Mouse (Mus musculus) embryonic facial prominence, embryonic 13.5 days (tissue): ENCODE results near the gene Olfr459. TPM values are rescaled to one million over a fixed set of nuclear protein-coding genes. Genes with fewer than 3 reads are reported as not detected.

ENCODE experiments used
- ATAC-seq: fragments of 200-750 bp; cut with Nextera tagmentation; 2 replicates; pipeline ENCODE4 v1.8.0; 2017; ENCODE audit warnings: low read depth; ENCODE audit not compliant: insufficient number of reproducible peaks, insufficient read depth, low FRiP score, low TSS enrichment
- H3K27ac ChIP-seq: fragments of 300-500 bp; sonication (generic); 2 replicates; pipeline ENCODE4 v1.5.1; 2015; ENCODE audit warnings: moderate library complexity, mild to moderate bottlenecking, inconsistent platforms
- H3K27me3 ChIP-seq: fragments of 300-500 bp; sonication (generic); 2 replicates; pipeline ENCODE4 v1.6.1; 2015; ENCODE audit warnings: mild to moderate bottlenecking, inconsistent platforms
- H3K36me3 ChIP-seq: fragments of 300-500 bp; sonication (generic); 2 replicates; pipeline ENCODE4 v1.6.1; 2015; ENCODE audit warnings: mild to moderate bottlenecking, inconsistent platforms
- H3K4me1 ChIP-seq: fragments of 300-500 bp; sonication (generic); 2 replicates; pipeline ENCODE4 v1.6.1; 2015; ENCODE audit warnings: inconsistent platforms
- H3K4me2 ChIP-seq: fragments of 300-500 bp; sonication (generic); 2 replicates; pipeline ENCODE4 v1.6.1; 2015; ENCODE audit warnings: moderate library complexity, mild to moderate bottlenecking, inconsistent platforms
- H3K4me3 ChIP-seq: fragments of 300-500 bp; sonication (generic); 2 replicates; pipeline ENCODE4 v1.5.1; 2015; ENCODE audit warnings: mild to moderate bottlenecking, inconsistent platforms
- H3K9ac ChIP-seq: fragments of 300-500 bp; sonication (generic); 2 replicates; pipeline ENCODE4 v1.6.1; 2015; ENCODE audit warnings: mild to moderate bottlenecking, inconsistent platforms
- H3K9me3 ChIP-seq: fragments of 300-500 bp; sonication (generic); 2 replicates; pipeline ENCODE4 v1.6.1; 2016; ENCODE audit warnings: inconsistent platforms
- WGBS: fragments of 180-500 bp; shearing (Covaris S2); methylation state at CpG from one replicate; pipeline ENCODE4 v1.1.7; 2015; ENCODE audit warnings: mixed read lengths; 5-methylcytosine and 5-hydroxymethylcytosine counted together
- polyA plus RNA-seq: library from polyadenylated mRNA; unstranded; fragments of >200 nt; fragmentation: Nextera tagmentation; extraction: Ambion mirVana; gene quantifications from 2 replicates; pipeline ENCODE4 v1.2.1, GENCODE M21; 2015

Olfr459 gene
- polyA plus RNA-seq, 1 experiment from 2014 or later: not detected

GRCm38 (mm10) chr6:41744664-41745392, 30.1 kb downstream of the Olfr459 start:
- WGBS: 74% methylated on average over 5 of the region's 5 CpGs
- Histone ChIP-seq H3K4me2 (no peak overlapping the region), H3K27me3 (no peaks in the 10 kb centered on the region)

DNA sequence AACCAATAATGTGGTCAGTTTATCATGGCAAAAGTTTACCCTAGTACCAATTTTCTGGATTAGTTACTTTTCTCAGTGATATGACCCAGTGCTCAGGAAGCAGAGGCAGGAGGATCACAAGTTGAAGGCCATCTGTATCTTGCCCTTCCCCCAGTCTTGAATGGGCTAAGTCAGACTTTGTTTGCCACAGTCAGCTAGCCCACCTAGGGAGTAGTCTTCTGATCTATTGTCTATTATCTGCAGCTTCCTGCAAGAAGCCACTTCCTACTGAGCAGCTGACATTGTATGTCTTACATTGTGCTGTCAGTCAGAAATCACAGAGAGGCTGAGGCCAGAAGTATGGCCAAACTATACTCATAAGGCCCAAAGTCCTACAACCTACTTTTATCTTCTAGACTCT, 33.9 kb downstream of the Olfr459 start:
- Histone ChIP-seq H3K27ac (no peak overlapping the region), H3K4me1 (no peaks in the 10 kb centered on the region), H3K9ac (no peak overlapping the region), H3K4me3 (no peak overlapping the region), H3K27me3 (no peaks in the 10 kb centered on the region), H3K9me3 (no peaks in the 10 kb centered on the region), H3K4me2 (no peak overlapping the region), H3K36me3 (no peaks in the 10 kb centered on the region)
- no peak for ATAC-seq

More at GRCm38 (mm10) chr6:41744664-41745392, 30.1 kb downstream of the Olfr459 start:
- no peaks in the 10 kb centered on the region for H3K9me3 ChIP-seq
- H3K36me3 ChIP-seq: no peaks in the 10 kb centered on the region
- ATAC-seq: no peak
- H3K4me1 ChIP-seq: no peaks in the 10 kb centered on the region
- H3K9ac ChIP-seq: no peak overlapping the region
- no peak overlapping the region for H3K27ac ChIP-seq
- no peak overlapping the region for H3K4me3 ChIP-seq

DNA sequence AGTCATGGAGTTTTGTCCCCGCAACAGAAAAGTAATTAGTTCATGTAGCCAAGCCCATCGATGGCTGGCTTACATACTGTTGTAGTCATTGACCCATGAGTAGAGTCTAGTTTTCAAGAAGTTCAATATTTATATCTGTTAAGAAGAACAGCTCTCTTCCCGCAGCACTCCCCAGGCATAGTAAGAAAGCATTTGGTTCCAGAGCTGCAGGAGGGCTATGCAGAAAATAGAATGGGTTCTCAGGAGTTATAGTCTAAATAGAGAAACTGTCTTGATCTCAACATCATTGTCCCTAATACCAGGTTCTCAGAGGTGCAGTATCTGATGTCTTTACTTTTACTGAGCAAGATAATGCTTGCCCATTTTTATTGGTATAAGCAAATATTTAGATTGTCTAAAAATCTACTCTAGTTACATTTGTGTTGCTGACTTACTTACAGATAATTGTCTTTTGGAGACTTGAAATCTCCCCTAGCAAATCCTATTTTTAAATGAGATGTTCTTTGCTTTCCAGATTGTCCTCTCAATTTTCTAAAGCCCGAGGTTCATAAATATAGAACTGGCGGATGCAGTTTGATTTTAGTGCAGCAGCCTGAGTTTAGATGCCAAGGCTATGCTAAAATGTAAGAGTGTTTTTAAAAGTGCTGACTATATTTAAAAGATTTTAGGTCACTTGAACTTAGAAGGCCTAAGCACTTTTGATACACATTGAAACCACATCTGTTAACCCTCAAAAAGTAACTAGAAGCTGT, 40.1 kb downstream of the Olfr459 start:
- Histone ChIP-seq H3K9me3 (no peaks in the 10 kb centered on the region), H3K9ac (no peak overlapping the region), H3K27ac (no peak overlapping the region), H3K27me3 (no peaks in the 10 kb centered on the region), H3K4me3 (no peak overlapping the region), H3K4me1 (no peaks in the 10 kb centered on the region), H3K4me2 (no peak overlapping the region), H3K36me3 (no peaks in the 10 kb centered on the region)
- WGBS: 89% methylated on average over 5 of the region's 5 CpGs
- no peak for ATAC-seq

- H3K9ac ChIP-seq: no peak overlapping the region
- H3K4me3 ChIP-seq: no peak overlapping the region
These were observed 46.9 kb downstream of the Olfr459 start for GRCm38 (mm10) chr6:41727989-41728609.

GRCm38 (mm10) chr6:41721430-41721829, 53.5 kb downstream of the Olfr459 start:
- 87% methylated on average over 2 of the region's 2 CpGs for WGBS
- Histone ChIP-seq H3K9me3 (no peaks in the 10 kb centered on the region), H3K4me1 (no peaks in the 10 kb centered on the region), H3K4me3 (no peak overlapping the region), H3K27ac (no peak overlapping the region), H3K4me2 (no peak overlapping the region), H3K27me3 (no peaks in the 10 kb centered on the region), H3K9ac (no peak overlapping the region), H3K36me3 (no peaks in the 10 kb centered on the region)
- no peak for ATAC-seq

More at GRCm38 (mm10) chr6:41727989-41728609, 46.9 kb downstream of the Olfr459 start:
- no peaks in the 10 kb centered on the region for H3K27me3 ChIP-seq
- no peak overlapping the region for H3K4me2 ChIP-seq
- H3K9me3 ChIP-seq: no peaks in the 10 kb centered on the region
- H3K4me1 ChIP-seq: no peaks in the 10 kb centered on the region
- H3K27ac ChIP-seq: no peak overlapping the region
- WGBS: 76% methylated on average over 1 of the region's 1 CpGs
- ATAC-seq: no peak
- no peaks in the 10 kb centered on the region for H3K36me3 ChIP-seq

Other genes starting within 250 kb of the Olfr459 start
- gene Ephb6, start 169.7 kb downstream of the Olfr459 start, polyA plus RNA-seq: 23.8 and 27.1 TPM in 2 replicates
- 1.3 TPM in 2 replicates for gene Trpv6, start 138.8 kb downstream of the Olfr459 start, polyA plus RNA-seq
- not detected in 2 replicates for gene Trpv5, start 94.4 kb downstream of the Olfr459 start, polyA plus RNA-seq
- not detected in 2 replicates for gene Llcfc1, start 90.7 kb downstream of the Olfr459 start, polyA plus RNA-seq
- 1.3 and 3.3 TPM in 2 replicates for gene Kel, start 70.8 kb downstream of the Olfr459 start, polyA plus RNA-seq
- gene Pip, start 72.4 kb upstream of the Olfr459 start, polyA plus RNA-seq: not detected in 2 replicates
- gene Sval2, start 77.8 kb upstream of the Olfr459 start, polyA plus RNA-seq: not detected in 2 replicates
- not detected in 2 replicates for gene Sval1, start 176.5 kb upstream of the Olfr459 start, polyA plus RNA-seq
- gene Sval3, start 193.0 kb upstream of the Olfr459 start, polyA plus RNA-seq: not detected in 2 replicates